Mouse (Mus musculus): Measurements from ENCODE around the gene Wdr54.

DNA sequence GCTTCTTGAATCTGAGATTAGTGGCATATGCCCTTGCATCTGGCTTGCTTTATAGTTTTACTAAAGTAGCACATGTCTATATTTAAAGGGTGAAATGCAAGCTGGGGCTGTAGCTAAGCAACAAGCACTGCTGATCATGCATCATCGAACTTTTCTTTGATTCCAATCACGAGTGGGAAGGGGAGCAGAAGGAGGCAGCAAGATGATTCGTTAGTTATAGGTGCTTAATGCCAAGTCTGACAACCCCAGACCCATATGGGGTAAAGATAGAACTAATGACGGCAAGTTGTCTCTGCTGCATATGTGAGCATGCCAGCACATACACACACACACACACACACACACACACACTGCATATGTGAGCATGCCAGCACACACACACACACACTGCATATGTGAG lies 52.0 kb downstream of the Wdr54 start:
- TF ChIP-seq CTCF (conservative IDR thresholded peaks at IDR 0.05; ENCODE audit: low read length) (no peak), POU5F1 (IDR thresholded peaks at IDR 0.05; ENCODE audit: borderline replicate concordance, low read length) (no peak), NANOG (IDR thresholded peaks at IDR 0.05; ENCODE audit: borderline replicate concordance, low read length) (no peak)

Data from E14TG2a.4 (cell line).